Mouse (Mus musculus) left cerebral cortex, postnatal 10 days (tissue): ENCODE measurements at regions not wholly inside any gene's neighbourhood (a gene's known extent, or its start where the extent isn't known, plus 50 kb on each side); places are given as distances from the start of the nearest gene placed in this dataset.

ENCODE experiments used
- DNase-seq, 2 experiments: peaks; one replicate each; pipeline ENCODE4 v3.0.0; 2021 to 2022; ENCODE audit warnings: low spot score in 2 of 2, mixed read lengths in 1 of 2; ENCODE audit errors: extremely low spot score in 1 of 2
- intact Hi-C: fragments of 180-260 bp; cut with DNase I; formaldehyde crosslinking; loops from one replicate; pipeline ENCODE4 v1.15.1; 2025

- DNase-seq: no peak
- intact Hi-C loops: no loop called here
Observed at GRCm38 (mm10) chr12:96488448-96488960, 796.5 kb downstream of the Flrt2 start.

- intact Hi-C loops: no loop called here
- no peak for DNase-seq
Observed at GRCm38 (mm10) chr12:96509658-96510057, 817.6 kb downstream of the Flrt2 start.

GRCm38 (mm10) chr12:96558824-96559223 lies 866.8 kb downstream of the Flrt2 start:
- DNase-seq: no peak

GRCm38 (mm10) chr12:96594845-96595244 lies 902.8 kb downstream of the Flrt2 start:
- intact Hi-C loops: no loop called here

More at GRCm38 (mm10) chr12:96558824-96559223, 866.8 kb downstream of the Flrt2 start:
- intact Hi-C loops: no loop called here

GRCm38 (mm10) chr12:96615134-96615533 lies 923.1 kb downstream of the Flrt2 start:
- intact Hi-C loops: no loop called here
- DNase-seq: no peak

More at GRCm38 (mm10) chr12:96594845-96595244, 902.8 kb downstream of the Flrt2 start:
- no peak for DNase-seq

- intact Hi-C loops: no loop called here
Observed at GRCm38 (mm10) chr12:96615850-96616249, 923.8 kb downstream of the Flrt2 start.

GRCm38 (mm10) chr12:96617226-96617625 lies 925.2 kb downstream of the Flrt2 start:
- no peak for DNase-seq
- intact Hi-C loops: no loop called here

More at GRCm38 (mm10) chr12:96615850-96616249, 923.8 kb downstream of the Flrt2 start:
- no peak for DNase-seq
